Mouse (Mus musculus) liver, adult 2 months (tissue): Measurements from ENCODE around the gene Shroom3. TPM values are rescaled to one million over a fixed set of nuclear protein-coding genes. Genes with fewer than 3 reads are reported as not detected.

Experiments
- DNase-seq: peaks from one replicate; pipeline ENCODE4 v3.0.0-alpha.2; 2011; ENCODE audit warnings: low read depth, low spot score; ENCODE audit errors: extremely low read depth
- H3K27ac ChIP-seq: fragments of 200-500 bp; replicated peaks from 2 replicates; pipeline ENCODE4 v1.5.1; 2012; ENCODE audit warnings: low read depth, mild to moderate bottlenecking, control low read depth, inconsistent platforms, low read length; ENCODE audit not compliant: insufficient read depth
- H3K27me3 ChIP-seq: fragments of 200-500 bp; 2 replicates; pipeline ENCODE4 v1.6.1; 2012; ENCODE audit warnings: mild to moderate bottlenecking, moderate library complexity, low read length, inconsistent platforms; ENCODE audit not compliant: control insufficient read depth, insufficient read depth
- H3K36me3 ChIP-seq: fragments of 200-500 bp; 2 replicates; pipeline ENCODE4 v1.6.1; 2012; ENCODE audit warnings: low read length, inconsistent platforms; ENCODE audit not compliant: control insufficient read depth, insufficient read depth
- H3K4me1 ChIP-seq: fragments of 200-500 bp; 2 replicates; pipeline ENCODE4 v1.6.1; 2011; ENCODE audit warnings: low read length; ENCODE audit not compliant: control insufficient read depth, insufficient read depth
- H3K4me3 ChIP-seq: fragments of 200-500 bp; 2 replicates; pipeline ENCODE4 v1.5.1; 2011; ENCODE audit warnings: low read depth, mild to moderate bottlenecking, control low read depth, low read length, moderate library complexity; ENCODE audit not compliant: insufficient read depth
- H3K79me2 ChIP-seq: fragments of 200-500 bp; 2 replicates; pipeline ENCODE4 v1.6.1; 2012; ENCODE audit warnings: inconsistent platforms, mild to moderate bottlenecking, low read length, moderate library complexity; ENCODE audit not compliant: control insufficient read depth, insufficient read depth
- H3K9ac ChIP-seq: fragments of 200-500 bp; 2 replicates; pipeline ENCODE4 v1.6.1; 2012; ENCODE audit warnings: low read depth, mild to moderate bottlenecking, control low read depth, inconsistent platforms, low read length
- CTCF ChIP-seq: fragments of 200-500 bp; IDR thresholded peaks from 2 replicates; pipeline ENCODE4 v1.5.1; 2011; ENCODE audit warnings: low read depth, low read length, control low read depth
- POLR2A ChIP-seq: fragments of 200-500 bp; IDR thresholded peaks from 2 replicates; pipeline ENCODE4 v1.6.1; 2011; ENCODE audit warnings: low read length, control low read depth; ENCODE audit not compliant: insufficient read depth; ENCODE audit errors: extremely low read depth
- WGBS: fragments of 180-500 bp; shearing (Covaris S2); methylation state at CpG from one replicate; pipeline ENCODE4 v1.1.7; 2018; 5-methylcytosine and 5-hydroxymethylcytosine counted together
- polyA plus RNA-seq: library from polyadenylated mRNA; depleted of rRNA; stranded (reverse); fragments of >200 nt; gene quantifications from 2 replicates; pipeline ENCODE4 v1.2.3, GENCODE M21; 2012
- total RNA-seq: library from RNA; depleted of rRNA; stranded (reverse); fragments of >200 nt; gene quantifications from 2 replicates; pipeline ENCODE4 v1.2.3, GENCODE M21; 2014

Shroom3 gene
- total and polyA plus RNA-seq, 2 experiments: 4.0 to 4.1 TPM

DNA sequence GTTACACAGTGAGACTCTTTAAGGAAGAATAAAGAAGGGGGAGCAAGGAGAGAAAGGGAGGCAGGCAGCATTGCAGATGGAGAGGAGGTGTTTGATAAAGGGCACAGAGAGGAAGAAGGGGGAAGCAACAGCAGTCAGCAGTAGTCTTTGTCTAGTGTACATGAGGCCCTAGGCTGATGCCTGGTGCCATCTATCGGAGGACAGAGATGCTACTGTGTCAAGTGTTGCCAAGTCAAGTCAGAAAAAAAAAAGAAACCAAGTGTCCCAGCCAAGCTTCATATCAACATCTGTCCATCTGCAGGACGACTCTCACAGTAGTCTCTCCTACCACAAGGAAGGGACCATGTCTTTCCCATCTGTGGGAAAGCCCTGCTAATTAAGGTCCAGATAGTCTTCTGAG, 18.9 kb upstream of the Shroom3 start:
- WGBS: 60% methylated on average over 2 of the region's 2 CpGs
- Histone ChIP-seq H3K9ac (no peak overlapping the region), H3K4me3 (no peak overlapping the region), H3K36me3 (no peaks in the 10 kb centered on the region), H3K27me3 (no peaks in the 10 kb centered on the region), H3K79me2 (no peaks in the 10 kb centered on the region), H3K4me1 (peaks cover under 1% of the 10 kb centered on the region; the same call in 1 of the 2 replicates), H3K27ac (no peak overlapping the region)
- peak; percentile 64 for DNase-seq
- TF ChIP-seq POLR2A: no peak
- TF ChIP-seq CTCF: peak; percentile 17; the same call in 1 of the 2 replicates

DNA sequence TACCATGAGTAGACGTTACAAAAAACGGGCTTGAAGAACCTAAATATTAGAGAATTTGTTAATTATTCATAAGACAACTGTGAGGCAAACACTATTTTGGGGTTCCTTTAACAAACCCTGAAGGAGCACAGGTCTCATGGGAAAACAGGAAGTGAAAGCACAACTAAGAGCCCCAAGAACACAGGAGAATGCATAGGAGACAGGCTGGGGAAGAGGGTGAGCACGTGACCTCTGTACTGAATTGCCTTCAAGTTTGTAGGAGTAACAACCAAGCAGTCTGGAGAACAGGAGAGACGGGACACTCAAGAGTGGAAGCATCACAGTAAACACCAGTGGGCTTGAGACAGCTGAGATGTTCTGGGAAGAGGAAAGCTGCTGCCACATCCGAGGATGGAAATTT, 16.4 kb upstream of the Shroom3 start:
- H3K4me3 ChIP-seq: no peak overlapping the region
- no peaks in the 10 kb centered on the region for H3K4me1 ChIP-seq
- WGBS: 86% methylated on average over 5 of the region's 5 CpGs
- no peaks in the 10 kb centered on the region for H3K79me2 ChIP-seq
- no peaks in the 10 kb centered on the region for H3K27me3 ChIP-seq
- DNase-seq: no peak
- no peaks in the 10 kb centered on the region for H3K36me3 ChIP-seq
- no peak overlapping the region for H3K9ac ChIP-seq
- TF ChIP-seq POLR2A (no peak), CTCF (no peak)
- H3K27ac ChIP-seq: no peak overlapping the region

DNA sequence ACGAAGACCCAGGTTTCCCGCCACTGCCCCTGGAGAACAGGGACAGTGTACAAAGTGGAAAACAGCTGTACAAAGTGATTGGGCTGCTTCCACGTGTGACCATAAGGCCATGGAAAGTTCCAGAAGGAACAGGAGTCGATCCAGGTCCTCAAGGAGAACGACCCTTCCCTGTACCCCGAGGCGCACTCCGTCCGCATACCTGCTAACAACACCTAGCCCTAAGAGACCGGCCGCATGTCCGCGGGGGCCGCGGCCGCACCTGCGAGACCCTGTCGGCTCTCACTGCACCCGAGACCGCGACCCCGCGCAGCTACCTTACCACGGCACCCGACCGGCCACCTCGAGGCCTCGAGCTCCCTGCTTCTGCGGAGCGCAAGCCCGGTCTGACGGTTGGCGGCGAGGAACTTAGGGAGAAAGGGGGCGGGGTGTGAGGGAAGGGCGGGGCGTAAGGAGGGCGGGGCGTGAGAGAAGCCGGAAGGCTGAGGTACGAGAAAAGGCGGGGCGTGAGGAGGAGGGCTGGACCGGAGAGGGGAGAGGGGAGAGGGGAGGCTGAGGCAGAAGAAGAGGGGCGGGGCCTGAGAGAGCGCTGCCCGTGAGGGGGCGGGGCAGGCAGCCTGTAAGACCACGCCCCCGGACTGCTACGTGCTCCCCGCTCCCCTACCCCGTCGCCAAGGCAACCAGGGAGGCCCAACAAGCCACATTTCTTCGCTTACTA, 8.2 kb upstream of the Shroom3 start, which contains the start of gene Ccdc158:
Gene Ccdc158, minus strand, starts transcription at position 413 of the 715 bp plus-strand sequence.
- H3K27me3 ChIP-seq: no peaks in the 10 kb centered on the region

DNA sequence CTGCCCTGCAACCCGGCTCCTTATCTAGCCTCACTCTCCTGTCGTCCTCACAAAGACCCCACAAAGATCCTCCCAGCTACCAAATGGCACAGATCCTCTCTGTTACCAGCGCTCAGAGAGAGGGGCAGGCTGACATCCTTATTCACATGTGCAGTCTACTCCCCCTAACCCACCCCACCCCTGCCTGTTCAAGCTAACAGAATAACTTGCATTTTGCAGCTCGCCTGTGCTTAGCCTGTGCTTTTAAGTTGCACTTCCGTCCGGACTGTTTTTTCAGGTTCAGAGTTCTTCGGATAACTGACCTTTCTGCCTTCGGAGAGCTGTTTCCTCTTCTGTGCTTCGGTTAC, 7.7 kb upstream of the Shroom3 start:
- DNase-seq: peak; percentile 38
- peak overlapping the region; percentile 52 for H3K4me3 ChIP-seq

More for the DNA sequence above, 8.2 kb upstream of the Shroom3 start, which contains the start of gene Ccdc158:
- peak; percentile 75 for DNase-seq
- H3K4me3 ChIP-seq: peak within 1 kb of the TSS; percentile 52
- H3K4me1 ChIP-seq: peaks cover 9% of the 10 kb centered on the region
- no peak within 1 kb of the TSS for H3K27ac ChIP-seq
- TF ChIP-seq CTCF (no peak), POLR2A (no peak)
- WGBS: 16% methylated on average over 51 of the region's 55 CpGs
- H3K9ac ChIP-seq: peak within 1 kb of the TSS; percentile 62
- no peaks in the 10 kb centered on the region for H3K79me2 ChIP-seq
- H3K36me3 ChIP-seq: no peaks in the 10 kb centered on the region

DNA sequence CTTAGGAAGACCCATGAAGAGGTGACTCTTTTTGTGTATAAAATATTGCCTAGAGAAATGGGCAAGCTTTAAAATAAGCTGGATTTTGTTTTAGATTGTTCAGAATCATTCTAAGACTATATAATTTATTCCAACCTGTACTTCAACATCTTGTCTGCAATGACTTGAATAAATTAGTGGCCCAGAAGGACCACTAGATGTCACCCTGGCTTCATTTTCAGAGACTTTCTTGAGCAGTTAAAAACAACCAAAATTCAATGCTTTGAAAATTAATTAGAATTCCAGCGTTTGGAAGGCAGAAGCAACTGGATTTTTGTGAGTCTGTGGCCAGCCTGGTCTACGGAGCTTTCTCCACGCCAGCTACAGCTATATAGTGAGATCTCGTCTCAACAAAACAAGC, 3.8 kb upstream of the Shroom3 start:
- Histone ChIP-seq H3K4me3 (no peak overlapping the region), H3K36me3 (no peaks in the 10 kb centered on the region), H3K4me1 (peaks cover 10% of the 10 kb centered on the region), H3K27me3 (no peaks in the 10 kb centered on the region), H3K79me2 (no peaks in the 10 kb centered on the region), H3K27ac (no peak overlapping the region), H3K9ac (no peak overlapping the region)
- 29% methylated on average over 4 of the region's 4 CpGs for WGBS
- peak; percentile 73 for DNase-seq
- TF ChIP-seq POLR2A (no peak), CTCF (peak; percentile 36)

More for the DNA sequence above, 7.7 kb upstream of the Shroom3 start:
- WGBS: 5% methylated on average over 9 of the region's 9 CpGs
- no peak for TF ChIP-seq CTCF
- TF ChIP-seq POLR2A: no peak
- Histone ChIP-seq H3K27ac (no peak overlapping the region), H3K4me1 (peaks cover 9% of the 10 kb centered on the region), H3K36me3 (no peaks in the 10 kb centered on the region), H3K79me2 (no peaks in the 10 kb centered on the region), H3K9ac (peak overlapping the region; percentile 5; the same call in 1 of the 2 replicates), H3K27me3 (no peaks in the 10 kb centered on the region)

DNA sequence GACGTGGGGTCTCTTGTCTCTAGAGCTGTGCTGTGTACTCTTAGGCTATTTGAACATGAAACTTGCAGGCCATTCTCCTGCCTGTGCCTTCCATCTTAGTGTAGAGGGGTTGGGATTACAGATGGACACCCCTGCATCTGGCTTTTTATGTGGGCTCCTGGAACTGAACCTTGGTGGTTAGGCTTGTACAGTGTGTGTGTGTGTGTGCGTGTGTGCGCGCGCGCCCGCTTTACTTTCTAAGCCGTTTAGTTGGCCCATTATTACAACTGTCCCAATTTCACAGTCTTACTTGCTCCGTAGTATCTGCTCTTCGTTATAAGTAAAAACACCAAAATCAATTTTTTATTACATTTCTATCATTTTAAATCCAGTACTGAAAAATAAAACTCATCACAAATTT, 1.4 kb upstream of the Shroom3 start:
- no peaks in the 10 kb centered on the region for H3K27me3 ChIP-seq
- H3K36me3 ChIP-seq: no peaks in the 10 kb centered on the region
- no peak for TF ChIP-seq CTCF
- TF ChIP-seq POLR2A: no peak
- H3K79me2 ChIP-seq: peaks cover 6% of the 10 kb centered on the region; the same call in 1 of the 2 replicates
- H3K4me1 ChIP-seq: peaks cover 3% of the 10 kb centered on the region; the same call in 1 of the 2 replicates
- H3K9ac ChIP-seq: no peak overlapping the region
- DNase-seq: no peak
- no peak overlapping the region for H3K27ac ChIP-seq
- 95% methylated on average over 10 of the region's 10 CpGs for WGBS
- no peak overlapping the region for H3K4me3 ChIP-seq
